Mouse (Mus musculus) embryonic facial prominence, embryonic 11.5 days (tissue): ENCODE results near the gene Zap70. TPM values are rescaled to one million over a fixed set of nuclear protein-coding genes. Genes with fewer than 3 reads are reported as not detected.

Experiments used
- ATAC-seq: fragments of 200-750 bp; cut with Nextera tagmentation; replicated peaks from 2 replicates; pipeline ENCODE4 v1.8.0; 2017; ENCODE audit warnings: low read depth; ENCODE audit not compliant: insufficient number of reproducible peaks, low FRiP score, low TSS enrichment
- DNase-seq: peaks from one replicate; pipeline ENCODE4 v3.0.0-alpha.2; 2015; ENCODE audit warnings: low spot score
- H3K27ac ChIP-seq: fragments of 300-500 bp; sonication (generic); replicated peaks from 2 replicates; pipeline ENCODE4 v1.5.1; 2014; ENCODE audit warnings: mild to moderate bottlenecking, low read depth, low read length, control low read depth
- H3K27me3 ChIP-seq: fragments of 300-500 bp; sonication (generic); 2 replicates; pipeline ENCODE4 v1.6.1; 2014; ENCODE audit warnings: mild to moderate bottlenecking, low read length, moderate library complexity, mixed read lengths; ENCODE audit not compliant: control insufficient read depth, insufficient read depth
- H3K36me3 ChIP-seq: fragments of 300-500 bp; sonication (generic); replicated peaks from 2 replicates; pipeline ENCODE4 v1.6.1; 2014; ENCODE audit warnings: low read depth, mild to moderate bottlenecking, low read length, moderate library complexity, mixed read lengths; ENCODE audit not compliant: control insufficient read depth, insufficient read depth
- H3K4me1 ChIP-seq: fragments of 300-500 bp; sonication (generic); 2 replicates; pipeline ENCODE4 v1.6.1; 2014; ENCODE audit warnings: low read length, mixed read lengths; ENCODE audit not compliant: control insufficient read depth, insufficient read depth
- H3K4me2 ChIP-seq: fragments of 300-500 bp; sonication (generic); 2 replicates; pipeline ENCODE4 v1.6.1; 2014; ENCODE audit warnings: low read depth, mild to moderate bottlenecking, control low read depth, low read length, moderate library complexity
- H3K4me3 ChIP-seq: fragments of 300-500 bp; sonication (generic); 2 replicates; pipeline ENCODE4 v1.5.1; 2014; ENCODE audit warnings: low read depth, low read length, control low read depth
- H3K9ac ChIP-seq: fragments of 300-500 bp; sonication (generic); replicated peaks from 2 replicates; pipeline ENCODE4 v1.6.1; 2014; ENCODE audit warnings: mild to moderate bottlenecking, control low read depth, low read length
- H3K9me3 ChIP-seq: fragments of 300-500 bp; sonication (generic); replicated peaks from 2 replicates; pipeline ENCODE4 v1.6.1; 2016; ENCODE audit warnings: mild to moderate bottlenecking, low read length, inconsistent platforms, mixed read lengths; ENCODE audit not compliant: control insufficient read depth
- WGBS: fragments of 180-500 bp; shearing (Covaris S2); extraction: QIAGEN DNeasy Blood & Tissue Kit; methylation state at CpG from one replicate; pipeline ENCODE4 v1.1.7; 2014; 5-methylcytosine and 5-hydroxymethylcytosine counted together
- polyA plus RNA-seq: library from polyadenylated mRNA; unstranded; fragments of >200 nt; fragmentation: Nextera tagmentation; extraction: Ambion mirVana; gene quantifications from 2 replicates; pipeline ENCODE4 v1.2.1, GENCODE M21; 2014

Gene Zap70
- polyA plus RNA-seq, 1 experiment from 2014 or later: 0.18 TPM

DNA sequence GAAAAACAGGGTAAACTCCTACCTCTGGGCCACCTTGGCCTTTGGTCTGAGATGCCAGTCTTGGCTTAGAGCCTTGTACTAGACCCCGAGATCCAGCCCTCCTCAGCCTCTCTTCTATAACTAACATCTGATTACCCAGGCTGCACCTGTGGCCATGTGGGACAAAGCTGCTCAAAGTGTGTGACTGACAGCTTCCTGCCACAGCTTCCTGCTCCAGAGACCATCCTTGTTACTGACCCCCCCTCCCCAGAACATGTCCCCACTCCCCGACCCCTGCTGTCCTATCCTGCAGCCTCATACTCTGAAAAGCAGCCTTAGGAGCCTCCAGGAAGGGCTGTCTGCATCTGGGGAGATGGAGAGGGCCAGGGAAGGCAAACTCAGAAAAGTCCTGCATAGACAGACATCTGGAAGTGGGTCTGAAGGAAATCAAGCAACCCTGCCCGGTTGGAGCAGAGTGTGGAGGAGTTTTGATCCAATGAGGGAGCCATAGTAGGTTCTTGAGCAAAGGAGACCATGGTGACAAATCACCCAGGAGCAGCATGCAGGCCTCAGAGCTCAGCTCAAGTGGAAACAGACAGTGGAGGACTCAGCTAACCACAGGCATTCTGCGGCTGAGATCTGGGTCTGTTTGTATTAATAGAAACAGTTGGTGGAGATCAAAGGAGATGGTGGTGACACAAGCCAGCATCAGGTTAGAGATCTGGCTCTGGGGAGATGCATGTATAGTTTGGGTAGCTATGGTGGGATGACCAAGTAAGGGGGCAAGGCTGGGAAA, 5.0 kb downstream of the Zap70 start:
- WGBS: 57% methylated on average over 4 of the region's 4 CpGs
- Histone ChIP-seq H3K27ac (no peak overlapping the region), H3K36me3 (no peaks in the 10 kb centered on the region), H3K9ac (no peak overlapping the region), H3K27me3 (0 out of 2 replicates have a peak, but pooled peaks cover 4% of the 10 kb centered on the region), H3K4me2 (no peak overlapping the region), H3K4me1 (no peaks in the 10 kb centered on the region), H3K4me3 (no peak overlapping the region), H3K9me3 (no peaks in the 10 kb centered on the region)
- ATAC-seq (no peak), DNase-seq (peak; percentile 14)

DNA sequence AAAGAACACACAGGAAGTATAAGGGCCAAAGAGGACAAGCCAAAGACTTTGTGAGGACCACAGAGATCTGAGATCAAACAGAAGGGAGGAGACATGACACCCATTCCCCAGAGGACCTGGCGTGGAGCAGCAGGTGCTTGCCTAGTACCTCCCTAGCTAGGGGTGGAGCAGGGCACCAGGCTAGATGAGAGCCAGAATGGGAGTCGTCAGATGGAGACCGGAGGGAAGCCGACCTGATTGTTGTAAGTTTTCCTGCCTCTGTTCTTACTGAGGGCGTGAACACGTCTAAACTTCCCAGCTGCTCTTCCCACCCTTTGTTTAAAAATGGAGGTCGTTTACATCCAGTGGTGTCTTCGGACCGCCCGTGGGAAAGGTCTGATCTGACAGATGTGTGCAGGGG, 5.7 kb downstream of the Zap70 start:
- 61% methylated on average over 10 of the region's 10 CpGs for WGBS

DNA sequence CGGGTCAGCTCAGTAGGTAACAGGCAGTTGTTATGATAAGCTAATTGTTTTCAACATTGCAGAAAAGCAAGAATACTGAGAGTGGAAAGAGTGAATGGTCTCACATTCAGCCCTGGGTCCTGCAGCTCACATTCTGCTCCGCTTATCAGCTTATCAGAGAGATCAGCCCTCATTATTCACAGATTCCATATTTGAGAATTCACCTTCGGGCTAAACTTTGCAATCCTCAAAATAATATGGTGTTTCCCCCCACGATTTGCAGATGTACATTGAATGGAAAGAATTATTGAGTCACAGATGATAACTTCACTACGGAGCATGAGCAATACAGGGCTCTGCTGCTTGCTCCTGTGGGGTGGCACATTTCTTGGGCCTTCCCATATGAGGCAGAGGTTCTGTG, 7.2 kb downstream of the Zap70 start:
- no peak overlapping the region for H3K4me2 ChIP-seq
- 0 out of 2 replicates have a peak, but pooled peaks cover 4% of the 10 kb centered on the region for H3K27me3 ChIP-seq
- DNase-seq (no peak), ATAC-seq (no peak)
- 66% methylated on average over 5 of the region's 5 CpGs for WGBS
- no peaks in the 10 kb centered on the region for H3K4me1 ChIP-seq
- H3K9ac ChIP-seq: no peak overlapping the region
- H3K4me3 ChIP-seq: no peak overlapping the region
- H3K36me3 ChIP-seq: no peaks in the 10 kb centered on the region
- no peaks in the 10 kb centered on the region for H3K9me3 ChIP-seq
- H3K27ac ChIP-seq: no peak overlapping the region

More for the DNA sequence above, 5.7 kb downstream of the Zap70 start:
- no peak overlapping the region for H3K4me3 ChIP-seq
- no peaks in the 10 kb centered on the region for H3K36me3 ChIP-seq
- H3K27me3 ChIP-seq: 0 out of 2 replicates have a peak, but pooled peaks cover 4% of the 10 kb centered on the region
- H3K27ac ChIP-seq: no peak overlapping the region
- H3K9ac ChIP-seq: no peak overlapping the region
- no peak overlapping the region for H3K4me2 ChIP-seq
- ATAC-seq (no peak), DNase-seq (no peak)
- H3K4me1 ChIP-seq: no peaks in the 10 kb centered on the region
- no peaks in the 10 kb centered on the region for H3K9me3 ChIP-seq

DNA sequence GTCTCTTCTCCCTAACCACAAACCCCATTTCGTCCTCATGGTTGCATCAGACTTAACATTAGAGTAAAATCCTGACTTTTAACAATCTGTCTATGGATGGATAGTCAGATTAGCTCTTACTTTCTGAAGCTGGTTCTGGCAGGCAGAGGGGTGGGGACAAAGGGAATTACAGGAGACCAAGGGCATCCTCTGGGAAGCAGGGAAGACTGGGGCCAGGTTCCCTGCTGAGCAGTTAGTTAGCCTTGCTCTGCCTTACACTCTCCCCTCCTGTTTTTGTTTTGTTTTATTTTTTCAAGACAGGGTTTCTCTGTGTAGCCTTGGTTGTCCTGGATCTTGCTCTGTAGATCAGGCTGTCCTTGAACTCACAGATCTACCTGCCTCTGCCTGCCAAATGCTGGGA, 8.4 kb downstream of the Zap70 start:
- Histone ChIP-seq H3K4me3 (no peak overlapping the region), H3K4me1 (no peaks in the 10 kb centered on the region), H3K4me2 (no peak overlapping the region), H3K9me3 (no peaks in the 10 kb centered on the region), H3K9ac (no peak overlapping the region), H3K27me3 (0 out of 2 replicates have a peak, but pooled peaks cover 4% of the 10 kb centered on the region), H3K27ac (no peak overlapping the region), H3K36me3 (no peaks in the 10 kb centered on the region)
- ATAC-seq (no peak), DNase-seq (no peak)
- 89% methylated on average over 1 of the region's 1 CpGs for WGBS

DNA sequence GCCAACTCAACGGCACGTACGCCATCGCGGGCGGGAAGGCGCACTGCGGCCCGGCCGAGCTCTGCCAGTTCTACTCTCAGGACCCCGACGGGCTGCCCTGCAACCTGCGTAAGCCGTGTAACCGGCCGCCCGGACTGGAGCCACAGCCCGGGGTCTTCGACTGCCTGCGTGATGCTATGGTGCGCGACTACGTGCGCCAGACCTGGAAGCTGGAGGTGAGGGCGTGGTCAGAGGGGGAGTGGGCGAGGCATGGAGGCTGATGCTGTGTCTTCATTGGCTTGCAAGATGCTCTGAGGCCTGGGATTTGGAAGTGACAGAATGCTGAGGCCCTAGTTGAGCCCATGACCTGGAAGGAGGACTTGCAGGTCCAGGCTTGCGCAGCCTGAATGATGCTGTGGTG, 9.4 kb downstream of the Zap70 start:
- no peak overlapping the region for H3K27ac ChIP-seq
- ATAC-seq (peak; percentile 29; the same call in 1 of the 2 replicates), DNase-seq (peak; percentile 33)
- 16% methylated on average over 27 of the region's 27 CpGs for WGBS
- no peaks in the 10 kb centered on the region for H3K9me3 ChIP-seq
- H3K4me1 ChIP-seq: no peaks in the 10 kb centered on the region
- no peak overlapping the region for H3K9ac ChIP-seq
- H3K4me2 ChIP-seq: peak overlapping the region; percentile 30
- H3K4me3 ChIP-seq: no peak overlapping the region
- H3K27me3 ChIP-seq: 0 out of 2 replicates have a peak, but pooled peaks cover 4% of the 10 kb centered on the region
- no peaks in the 10 kb centered on the region for H3K36me3 ChIP-seq

DNA sequence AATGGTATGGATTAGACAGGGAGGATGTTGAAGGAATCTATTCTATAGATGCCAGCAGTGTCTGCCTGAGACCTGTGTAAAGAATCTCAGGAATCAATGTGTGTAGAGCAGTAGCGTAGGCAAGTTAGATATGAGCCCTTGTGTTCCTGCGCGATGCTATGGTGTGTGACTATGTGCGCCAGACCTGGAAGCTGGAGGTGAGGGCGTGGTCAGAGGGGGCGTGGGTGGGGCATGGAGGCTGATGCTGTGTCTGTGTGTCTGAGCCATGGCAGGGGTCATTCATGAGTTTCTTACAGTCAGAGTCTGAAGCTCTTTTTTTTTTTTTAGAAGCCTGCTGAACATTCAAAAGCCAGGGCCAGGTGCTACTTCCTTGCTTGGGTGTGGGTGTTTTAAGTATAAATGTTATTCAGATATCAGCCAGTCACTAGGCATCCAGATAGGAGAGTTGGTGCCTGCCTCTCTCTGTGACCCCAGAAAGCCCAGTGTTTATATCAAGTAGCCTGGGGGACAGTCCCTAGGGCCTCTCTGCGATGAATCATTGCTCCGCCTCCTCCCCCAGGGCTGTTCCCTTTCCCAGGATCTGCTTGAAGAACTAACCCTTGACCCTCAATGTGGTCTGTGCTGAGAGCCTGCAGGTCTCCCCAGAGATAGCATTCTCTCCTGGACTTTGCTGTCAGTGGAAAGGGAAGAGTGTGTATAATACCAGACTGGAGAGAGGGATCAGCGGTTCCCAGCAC, 10.8 kb downstream of the Zap70 start:
- ATAC-seq: no peak
- 85% methylated on average over 9 of the region's 9 CpGs for WGBS

GRCm38 (mm10) chr1:36780793-36781192, 19.2 kb downstream of the Zap70 start:
- WGBS: 84% methylated on average over 13 of the region's 13 CpGs
- Histone ChIP-seq H3K4me3 (no peak overlapping the region), H3K4me2 (no peak overlapping the region), H3K27me3 (no peaks in the 10 kb centered on the region), H3K36me3 (no peaks in the 10 kb centered on the region), H3K9ac (no peak overlapping the region), H3K27ac (no peak overlapping the region), H3K4me1 (no peaks in the 10 kb centered on the region), H3K9me3 (no peaks in the 10 kb centered on the region)
- no peak for DNase-seq
- ATAC-seq: no peak

More for the DNA sequence above, 10.8 kb downstream of the Zap70 start:
- Histone ChIP-seq H3K27me3 (0 out of 2 replicates have a peak, but pooled peaks cover 4% of the 10 kb centered on the region), H3K9me3 (no peaks in the 10 kb centered on the region), H3K4me2 (no peak overlapping the region), H3K36me3 (no peaks in the 10 kb centered on the region), H3K4me3 (no peak overlapping the region), H3K9ac (no peak overlapping the region), H3K27ac (no peak overlapping the region), H3K4me1 (no peaks in the 10 kb centered on the region)
- DNase-seq: no peak

GRCm38 (mm10) chr1:36782476-36782875, 20.9 kb downstream of the Zap70 start:
- Histone ChIP-seq H3K27ac (no peak overlapping the region), H3K9ac (no peak overlapping the region), H3K9me3 (no peaks in the 10 kb centered on the region), H3K27me3 (no peaks in the 10 kb centered on the region), H3K4me1 (no peaks in the 10 kb centered on the region), H3K4me2 (no peak overlapping the region), H3K36me3 (no peaks in the 10 kb centered on the region), H3K4me3 (no peak overlapping the region)
- ATAC-seq (no peak), DNase-seq (no peak)
- 76% methylated on average over 11 of the region's 11 CpGs for WGBS
